Mouse (Mus musculus): ENCODE data around the gene Chid1.

GRCm38 (mm10) chr7:141453636-141454035 is 86.0 kb downstream of the Chid1 start:
- TF ChIP-seq CTCF (IDR thresholded peaks at IDR 0.05; ENCODE audit: borderline replicate concordance, insufficient read depth, low read length) (no peak), POLR2A (IDR thresholded peaks at IDR 0.05; ENCODE audit: low read depth, low read length) (no peak)

Measured in embryonic fibroblast, embryonic 13.5 days (primary cell).